Mouse (Mus musculus): ENCODE data around the gene Dbil5. TPM values are rescaled to one million over a fixed set of nuclear protein-coding genes. Genes with fewer than 3 reads are reported as not detected.

Dbil5 gene
- polyA plus RNA-seq (2014; fragmentation: Illumina TruSeq; extraction: RNeasy Lipid Tissue Mini Kit (QIAGEN cat#74804); ENCODE audit: low read depth, low replicate concordance) = not detected

GRCm38 (mm10) chr11:76217390-76217800 lies at the start of gene Dbil5, which contains the start of gene Gemin4:
TSS of gene Dbil5 (plus strand) at chr11:76217608.
TSS of gene Gemin4 (minus strand) at chr11:76217664.

GRCm38 (mm10) chr11:76179495-76180145 lies 37.8 kb upstream of the Dbil5 start, which contains the start of the genes Vps53 and Fam57a:
TSS of gene Vps53 (minus strand) at chr11:76179647.
TSS of gene Fam57a (plus strand) at chr11:76179671.

GRCm38 (mm10) chr11:76242901-76243810 lies 25.7 kb downstream of the Dbil5 start, which contains the start of the genes Mrm3 and Glod4:
TSS of gene Mrm3 (plus strand) at chr11:76243715.
TSS of gene Glod4 (minus strand) at chr11:76243725.

Other genes with a start within 250 kb of the Dbil5 start
- gene 1700016K19Rik, start 217.7 kb upstream of the Dbil5 start, polyA plus RNA-seq (2014; fragmentation: Illumina TruSeq; extraction: RNeasy Lipid Tissue Mini Kit (QIAGEN cat#74804); ENCODE audit: low read depth, low replicate concordance) = 0.69 TPM
- gene Rflnb, start 189.8 kb upstream of the Dbil5 start, polyA plus RNA-seq (2014; fragmentation: Illumina TruSeq; extraction: RNeasy Lipid Tissue Mini Kit (QIAGEN cat#74804); ENCODE audit: low read depth, low replicate concordance) = 68.5 TPM
- gene Vps53, start 38.0 kb upstream of the Dbil5 start, polyA plus RNA-seq (2014; fragmentation: Illumina TruSeq; extraction: RNeasy Lipid Tissue Mini Kit (QIAGEN cat#74804); ENCODE audit: low read depth, low replicate concordance) = 55.6 TPM
- gene Fam57a, start 37.9 kb upstream of the Dbil5 start, polyA plus RNA-seq (2014; fragmentation: Illumina TruSeq; extraction: RNeasy Lipid Tissue Mini Kit (QIAGEN cat#74804); ENCODE audit: low read depth, low replicate concordance) = 22.2 TPM
- 2.9 TPM for gene Gemin4, start 56 bp downstream of the Dbil5 start, polyA plus RNA-seq (2014; fragmentation: Illumina TruSeq; extraction: RNeasy Lipid Tissue Mini Kit (QIAGEN cat#74804); ENCODE audit: low read depth, low replicate concordance)
- gene Mrm3, start 26.1 kb downstream of the Dbil5 start, polyA plus RNA-seq (2014; fragmentation: Illumina TruSeq; extraction: RNeasy Lipid Tissue Mini Kit (QIAGEN cat#74804); ENCODE audit: low read depth, low replicate concordance) = 1.5 TPM
- gene Glod4, start 26.1 kb downstream of the Dbil5 start, polyA plus RNA-seq (2014; fragmentation: Illumina TruSeq; extraction: RNeasy Lipid Tissue Mini Kit (QIAGEN cat#74804); ENCODE audit: low read depth, low replicate concordance) = 118 TPM
- gene Nxn, start 181.5 kb downstream of the Dbil5 start, polyA plus RNA-seq (2014; fragmentation: Illumina TruSeq; extraction: RNeasy Lipid Tissue Mini Kit (QIAGEN cat#74804); ENCODE audit: low read depth, low replicate concordance) = 2.5 TPM
- 4.8 TPM for gene Timm22, start 189.3 kb downstream of the Dbil5 start, polyA plus RNA-seq (2014; fragmentation: Illumina TruSeq; extraction: RNeasy Lipid Tissue Mini Kit (QIAGEN cat#74804); ENCODE audit: low read depth, low replicate concordance)